Mouse (Mus musculus): ENCODE data around the gene Fam117b.

DNA sequence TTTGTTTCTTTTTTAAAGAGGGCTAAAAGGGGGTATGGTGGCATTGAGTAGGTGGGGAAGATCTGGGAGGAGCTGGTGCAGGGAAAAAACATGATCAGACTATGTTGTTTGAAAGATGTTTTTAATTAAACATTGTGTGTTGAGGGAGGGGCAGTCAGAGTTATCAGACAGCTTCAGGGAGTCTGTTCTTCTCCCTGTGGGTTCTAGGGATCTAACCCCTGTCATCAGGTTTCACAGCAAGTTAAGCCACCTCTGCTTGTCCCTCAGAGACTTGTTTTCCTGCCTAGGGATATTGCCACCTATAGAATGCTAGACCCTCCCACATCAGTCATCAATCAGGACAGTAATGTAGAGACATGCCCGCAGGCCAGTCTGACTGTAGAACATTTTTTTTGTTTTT is 28.3 kb downstream of the Fam117b start:
- TF ChIP-seq CTCF (IDR thresholded peaks at IDR 0.05), result no peak
- TF ChIP-seq EP300 (IDR thresholded peaks at IDR 0.05), result no peak

All from lung, postnatal 0 days (tissue).